Mouse (Mus musculus): ENCODE data around the gene Tmeff1.

DNA sequence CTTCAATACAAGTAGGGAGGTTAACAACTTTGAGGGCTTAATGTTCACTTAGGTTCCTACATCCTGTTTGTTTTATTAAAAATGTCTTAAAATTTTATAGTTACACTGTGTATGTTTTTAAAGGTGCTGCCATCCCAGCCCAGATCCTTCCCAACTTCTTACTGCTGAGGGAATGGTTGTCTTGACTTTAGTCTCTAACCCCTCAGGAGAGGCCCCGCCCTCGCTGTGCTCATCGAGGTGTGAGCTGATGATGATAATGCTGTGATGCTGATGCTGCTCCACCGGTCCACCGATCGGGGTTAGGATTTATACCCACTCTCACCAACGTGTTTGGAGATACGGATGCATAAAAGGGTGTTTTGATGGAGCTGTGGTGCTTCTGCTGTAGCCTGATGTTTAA, 23.1 kb upstream of the Tmeff1 start:
- TF ChIP-seq EP300 (optimal IDR thresholded peaks at IDR 0.05) (no peak), CTCF (IDR thresholded peaks at IDR 0.05; ENCODE audit: low read depth) (no peak)

Measured in stomach, postnatal 0 days (tissue).